Mouse (Mus musculus) splenic B cell, adult 2 months (primary cell): ENCODE measurements around the gene Igfbp3.

Experiments
- DNase-seq: peaks from one replicate; pipeline ENCODE4 v3.0.0-alpha.2; 2011; ENCODE audit warnings: low read depth, low spot score
- H3K27me3 ChIP-seq: 2 replicates; pipeline ENCODE4 v1.6.1; 2012; ENCODE audit warnings: mild to moderate bottlenecking, low read length, moderate library complexity, mixed read lengths; ENCODE audit not compliant: control insufficient read depth, poor library complexity, insufficient read depth, severe bottlenecking
- H3K36me3 ChIP-seq: 2 replicates; pipeline ENCODE4 v1.6.1; 2012; ENCODE audit warnings: mild to moderate bottlenecking, low read length, moderate library complexity, mixed read lengths; ENCODE audit not compliant: control insufficient read depth, poor library complexity, insufficient read depth, severe bottlenecking

Gene Igfbp3

DNA sequence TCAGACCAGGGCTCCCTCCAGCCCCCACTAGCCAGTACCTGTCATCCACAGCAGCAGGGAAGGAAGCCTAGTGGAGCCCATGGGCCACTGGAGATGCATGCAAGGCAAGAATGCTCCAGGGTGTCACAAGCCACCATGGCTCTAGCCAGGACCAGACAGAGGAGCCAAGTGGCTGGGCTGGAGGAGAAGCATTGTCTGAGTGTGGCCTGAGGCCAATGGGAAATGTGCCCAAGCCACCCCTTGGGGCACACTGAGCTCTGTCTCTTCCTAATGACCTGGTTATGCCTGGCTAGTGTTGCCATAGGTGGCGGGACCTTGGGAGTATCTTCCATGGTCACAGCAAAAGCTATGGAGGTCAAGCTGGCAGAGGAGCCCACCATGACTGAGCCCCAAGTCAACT is 44.1 kb downstream of the Igfbp3 start:
- Histone ChIP-seq H3K27me3 (no peaks in the 10 kb centered on the region), H3K36me3 (no peaks in the 10 kb centered on the region)
- no peak for DNase-seq

DNA sequence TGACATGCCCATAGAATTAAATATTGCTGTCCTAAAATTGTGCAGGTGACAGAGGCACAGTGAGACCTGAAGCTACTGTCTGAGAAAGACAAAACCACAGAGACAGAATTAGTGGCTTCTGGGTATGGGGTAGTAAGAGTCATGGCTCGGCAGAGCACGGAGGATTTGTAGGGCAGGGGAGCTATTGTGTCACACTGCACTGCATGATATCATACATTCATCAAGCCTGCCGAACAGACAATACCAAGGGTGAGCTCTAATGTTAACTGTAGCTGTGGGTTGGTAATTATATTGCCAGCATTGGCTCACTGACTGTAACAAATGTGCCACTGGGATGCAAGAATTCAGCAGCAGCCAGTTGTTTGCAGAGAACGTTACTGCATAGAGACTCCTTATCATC is 49.3 kb downstream of the Igfbp3 start:
- DNase-seq: no peak
- no peaks in the 10 kb centered on the region for H3K27me3 ChIP-seq
- no peaks in the 10 kb centered on the region for H3K36me3 ChIP-seq

DNA sequence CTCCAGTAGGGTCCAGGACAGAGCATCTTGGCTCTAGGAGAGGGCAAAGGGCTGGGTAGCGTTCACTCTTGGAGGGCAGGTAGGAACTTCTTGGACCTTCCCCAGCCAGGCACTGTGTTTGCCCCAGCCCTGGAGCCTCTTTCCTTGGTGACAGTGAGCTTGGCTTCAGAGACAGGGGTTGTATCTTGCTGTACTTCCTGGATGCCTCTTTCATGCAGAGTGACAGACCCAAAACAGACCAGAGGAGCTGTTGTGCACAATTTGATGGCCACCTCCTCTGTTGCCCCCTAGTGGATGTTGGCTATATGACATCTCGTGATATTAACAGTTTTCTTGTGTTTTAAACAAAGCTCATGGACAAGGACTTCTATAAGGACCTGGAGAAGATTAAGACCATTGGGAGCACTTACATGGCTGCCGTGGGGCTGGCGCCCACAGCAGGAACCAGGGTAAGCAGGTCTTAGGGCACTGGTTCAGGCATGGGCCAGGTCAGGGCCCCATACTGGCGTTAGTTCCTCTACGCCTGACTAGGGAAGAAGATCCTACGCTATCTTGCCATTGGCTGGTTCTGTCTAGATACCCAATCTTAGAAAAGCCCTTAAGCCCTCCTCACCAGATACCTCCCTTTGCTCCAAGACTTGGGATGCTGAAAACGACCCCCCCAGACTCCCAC is 52.1 kb downstream of the Igfbp3 start:
- DNase-seq: peak; percentile 3
- H3K27me3 ChIP-seq: no peaks in the 10 kb centered on the region

DNA sequence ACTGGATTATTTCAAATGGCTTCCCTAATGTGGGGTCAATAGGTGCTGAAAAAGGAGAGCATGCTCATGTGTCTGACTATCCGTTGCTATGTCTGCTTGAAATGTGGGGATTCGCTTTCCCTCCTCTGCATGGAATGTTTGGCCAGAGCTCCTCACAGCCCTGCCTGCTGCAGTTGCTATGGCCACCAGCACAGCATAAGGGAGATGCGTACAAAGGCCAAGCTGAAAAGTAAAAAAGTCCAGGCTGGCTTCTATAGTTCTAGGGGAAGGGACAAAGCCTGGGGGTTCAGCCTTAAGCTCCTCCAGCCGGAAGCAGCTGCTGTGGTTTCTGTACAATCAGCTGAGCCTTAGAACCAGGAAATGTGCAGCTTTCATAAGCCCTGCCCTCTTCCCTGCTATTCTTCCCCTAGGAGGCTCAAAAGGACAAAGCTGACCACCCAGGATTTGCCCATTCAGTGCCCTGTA is 53.1 kb downstream of the Igfbp3 start:
- no peak for DNase-seq
- H3K27me3 ChIP-seq: no peaks in the 10 kb centered on the region
- no peaks in the 10 kb centered on the region for H3K36me3 ChIP-seq

More for the DNA sequence above, 52.1 kb downstream of the Igfbp3 start:
- no peaks in the 10 kb centered on the region for H3K36me3 ChIP-seq

DNA sequence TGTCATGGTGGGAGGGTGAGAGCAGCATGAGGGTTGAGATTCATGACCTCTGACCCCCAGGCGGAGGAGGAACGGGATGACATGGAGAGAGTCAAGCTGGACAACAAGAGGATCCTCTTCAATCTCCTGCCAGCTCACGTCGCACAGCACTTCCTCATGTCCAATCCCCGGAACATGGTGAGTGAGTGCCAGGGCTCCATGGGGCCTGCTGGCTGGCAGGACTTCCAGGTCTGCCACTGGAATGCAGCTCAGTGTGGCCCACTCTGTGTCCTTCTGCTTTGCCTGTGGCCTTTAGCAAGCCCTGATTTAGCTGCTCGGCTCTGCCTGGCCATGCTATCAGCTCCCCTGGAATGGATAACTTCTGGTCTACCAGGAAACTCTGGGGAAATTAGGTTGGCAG is 53.6 kb downstream of the Igfbp3 start:
- H3K36me3 ChIP-seq: no peaks in the 10 kb centered on the region
- DNase-seq: no peak

DNA sequence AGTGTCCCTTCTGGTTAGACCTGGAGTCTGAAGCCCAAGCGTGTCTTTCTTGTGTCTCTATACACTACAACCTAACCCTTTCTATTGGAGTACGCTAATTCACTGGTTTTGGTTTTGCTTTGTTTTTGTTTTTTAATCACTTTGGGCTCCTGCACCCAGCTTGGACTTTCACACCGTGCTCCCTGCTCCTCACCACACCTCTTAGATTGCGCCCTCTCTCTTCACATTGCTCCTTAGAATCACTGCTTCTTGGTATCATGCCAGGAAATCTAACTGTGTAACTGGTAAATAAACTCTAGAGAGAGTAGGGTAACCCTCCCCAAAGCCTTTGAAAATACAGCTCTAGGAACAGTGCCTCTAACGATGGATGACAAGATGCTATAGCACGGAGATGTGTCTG is 55.5 kb downstream of the Igfbp3 start:
- no peak for DNase-seq
- H3K27me3 ChIP-seq: no peaks in the 10 kb centered on the region
- H3K36me3 ChIP-seq: no peaks in the 10 kb centered on the region

More for the DNA sequence above, 53.6 kb downstream of the Igfbp3 start:
- no peaks in the 10 kb centered on the region for H3K27me3 ChIP-seq

DNA sequence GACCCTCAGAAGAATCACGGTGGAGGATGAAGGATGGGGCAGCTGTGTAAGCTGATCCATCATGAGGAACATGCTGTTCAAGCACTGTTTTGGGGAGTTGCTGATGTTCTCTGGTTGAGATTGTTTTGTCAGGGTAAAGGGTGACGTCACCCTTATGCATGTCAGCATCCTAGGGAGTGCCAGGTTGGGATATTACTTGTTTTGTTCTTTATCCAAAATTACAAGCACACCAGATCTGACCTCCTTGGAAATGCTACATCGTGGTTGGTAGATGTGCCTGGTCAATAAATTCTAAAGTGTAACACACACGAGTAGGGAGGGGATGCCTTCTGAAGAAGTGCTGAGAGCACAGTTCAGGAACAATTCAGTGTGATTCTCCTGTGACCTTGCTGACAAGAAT is 57.3 kb downstream of the Igfbp3 start:
- H3K27me3 ChIP-seq: no peaks in the 10 kb centered on the region
- no peak for DNase-seq
- H3K36me3 ChIP-seq: no peaks in the 10 kb centered on the region
